Comparison of ENCODE assay signal across 11 mouse cellular contexts in the genomic region with DNA sequence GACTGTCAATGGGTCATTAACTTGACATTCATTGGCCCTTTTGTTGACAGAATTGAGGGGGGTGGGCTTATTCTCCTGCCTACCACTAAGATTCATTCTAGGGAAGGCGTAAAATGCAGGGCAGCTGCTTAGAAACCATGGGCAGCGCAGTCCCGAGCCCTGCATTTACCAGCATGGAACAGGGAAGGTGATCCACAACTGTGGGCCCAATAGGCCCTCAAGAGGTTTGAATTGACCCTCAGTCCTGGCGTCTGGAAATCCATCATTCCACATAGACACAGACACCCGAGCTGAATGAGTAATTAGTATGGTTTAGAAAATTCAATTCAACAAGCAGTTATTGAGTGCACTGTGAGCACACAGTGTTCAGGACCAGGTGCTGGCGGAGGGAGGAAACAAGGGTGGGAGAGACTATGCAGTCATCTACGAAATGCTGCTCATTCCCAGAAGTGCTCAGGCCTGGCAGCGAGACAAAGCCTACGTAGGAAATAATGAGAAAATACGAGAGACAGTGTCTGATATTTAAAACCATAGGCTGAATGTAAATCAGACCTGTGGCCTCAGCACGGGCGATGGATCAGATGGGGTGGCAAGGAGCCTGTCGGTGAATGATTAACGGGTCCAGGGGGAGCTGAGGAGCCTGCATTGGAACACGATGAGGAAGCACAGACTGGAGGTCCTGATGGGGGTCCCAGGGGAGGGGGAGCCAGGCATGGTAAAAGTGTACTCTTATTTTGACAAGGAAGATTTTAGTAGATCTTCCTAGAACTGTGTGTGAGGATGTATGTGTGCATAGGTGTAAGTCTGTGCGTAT. TPM values are rescaled to one million over a fixed set of nuclear protein-coding genes. Genes with fewer than 3 reads are reported as not detected.
DNase-seq lines count a peak whose midpoint lies in the region; ATAC-seq lines count a peak whose summit lies in the region.
"Had no signal": no experiment of that assay in that cellular context is flagged by ENCODE, and none has a peak within 500 bp of the region (broad histone marks: within the 10 kb centered on the region; RNA-seq: fewer than 3 reads in every experiment).

No protein-coding gene starts in this region.

- no peak overlapping the region for H3K4me2 ChIP-seq in embryonic facial prominence, embryonic 14.5 days (ENCODE audit: low read depth, low read length)
- no peak overlapping the region for H3K4me2 ChIP-seq in neural tube, embryonic 15.5 days
- H3K4me2 ChIP-seq in liver, embryonic 11.5 days = no peak overlapping the region

- DNase-seq in layer of hippocampus, adult 9-11 months = peak; percentile 32
- no peak for DNase-seq in layer of hippocampus, adult 11-12 months (ENCODE audit: low spot score)
- DNase-seq in embryonic facial prominence, embryonic 14.5 days (ENCODE audit: low spot score) = peak; percentile 50
- DNase-seq in layer of hippocampus, postnatal 14 days (ENCODE audit: low spot score in 2 of 2) = peak; percentile 13 to 31
- no peak for DNase-seq in cerebellum, adult 11 months
- DNase-seq in liver, embryonic 11.5 days (ENCODE audit: low spot score) = no peak
- no peak for DNase-seq in cerebellum, adult 9-11 months
- DNase-seq: cerebellum, postnatal 14 days; kidney, adult 18-20 months had no signal

- no peaks in the 10 kb centered on the region for H3K36me3 ChIP-seq in embryonic facial prominence, embryonic 14.5 days (ENCODE audit: control insufficient read depth, insufficient read depth, low read length)
- no peaks in the 10 kb centered on the region for H3K36me3 ChIP-seq in neural tube, embryonic 15.5 days
- no peaks in the 10 kb centered on the region for H3K36me3 ChIP-seq in liver, embryonic 11.5 days (ENCODE audit: control insufficient read depth, insufficient read depth, low read length)

- H3K27ac ChIP-seq in embryonic facial prominence, embryonic 14.5 days (replicated peaks; ENCODE audit: low read depth, low read length) = no peak overlapping the region
- peak overlapping the region; percentile 45 for H3K27ac ChIP-seq in neural tube, embryonic 15.5 days (replicated peaks)
- no peak overlapping the region for H3K27ac ChIP-seq in liver, embryonic 11.5 days (ENCODE audit: low read depth, low read length)

- 50% methylated on average over 16 of the region's 16 CpGs for WGBS in embryonic facial prominence, embryonic 14.5 days
- WGBS in neural tube, embryonic 15.5 days = 19% methylated on average over 16 of the region's 16 CpGs
- WGBS in liver, embryonic 11.5 days = 67% methylated on average over 16 of the region's 16 CpGs

- H3K9ac ChIP-seq in embryonic facial prominence, embryonic 14.5 days (ENCODE audit: low read depth, low read length) = no peak overlapping the region
- no peak overlapping the region for H3K9ac ChIP-seq in neural tube, embryonic 15.5 days (replicated peaks)
- H3K9ac ChIP-seq in liver, embryonic 11.5 days (ENCODE audit: low read depth, low read length) = no peak overlapping the region

- no peaks in the 10 kb centered on the region for H3K27me3 ChIP-seq in embryonic facial prominence, embryonic 14.5 days (replicated peaks; ENCODE audit: control insufficient read depth, insufficient read depth, low read length)
- H3K27me3 ChIP-seq in neural tube, embryonic 15.5 days (replicated peaks) = no peaks in the 10 kb centered on the region
- no peaks in the 10 kb centered on the region for H3K27me3 ChIP-seq in liver, embryonic 11.5 days (replicated peaks; ENCODE audit: control insufficient read depth, insufficient read depth, low read length)

- ATAC-seq in embryonic facial prominence, embryonic 14.5 days (ENCODE audit: low read depth) = peak; percentile 76; the same call in 1 of the 2 replicates
- peak; percentile 65 for ATAC-seq in neural tube, embryonic 15.5 days (ENCODE audit: low FRiP score)
- no peak for ATAC-seq in liver, embryonic 11.5 days (replicated peaks; ENCODE audit: low FRiP score)

- H3K4me1 ChIP-seq in embryonic facial prominence, embryonic 14.5 days (ENCODE audit: control insufficient read depth, insufficient read depth, low read length) = peaks cover 3% of the 10 kb centered on the region; the same call in 1 of the 2 replicates
- H3K4me1 ChIP-seq in neural tube, embryonic 15.5 days = peaks cover 23% of the 10 kb centered on the region
- H3K4me1 ChIP-seq in liver, embryonic 11.5 days (replicated peaks; ENCODE audit: control insufficient read depth, insufficient read depth, low read length) = no peaks in the 10 kb centered on the region
- H3K4me1 ChIP-seq: megakaryocyte, embryonic 14.5 days had no signal

- H3K9me3 ChIP-seq in embryonic facial prominence, embryonic 14.5 days (ENCODE audit: control insufficient read depth, low read length) = no peaks in the 10 kb centered on the region
- no peaks in the 10 kb centered on the region for H3K9me3 ChIP-seq in neural tube, embryonic 15.5 days (replicated peaks)
- H3K9me3 ChIP-seq in liver, embryonic 11.5 days (ENCODE audit: control insufficient read depth, low read length) = no peaks in the 10 kb centered on the region

- no peak overlapping the region for H3K4me3 ChIP-seq in embryonic facial prominence, embryonic 14.5 days (ENCODE audit: low read depth, low read length)
- no peak overlapping the region for H3K4me3 ChIP-seq in neural tube, embryonic 15.5 days (replicated peaks)
- H3K4me3 ChIP-seq in liver, embryonic 11.5 days (ENCODE audit: low read depth, low read length) = no peak overlapping the region
- H3K4me3 ChIP-seq: megakaryocyte, embryonic 14.5 days had no signal

RNA-seq across cellular contexts. Expression of gene Cd2, which starts 50.5 kb away (rescaled TPM):
- polyA plus RNA-seq in embryonic facial prominence, embryonic 14.5 days (2014; fragmentation: Nextera tagmentation; extraction: Ambion mirVana) = 0.41 TPM in 1 of 2 replicates, not detected in the other
- total RNA-seq in layer of hippocampus, postnatal 14 days (2021) = not detected
- polyA plus RNA-seq in neural tube, embryonic 15.5 days (2015; fragmentation: Nextera tagmentation; extraction: Ambion mirVana) = 2.9 TPM in 1 of 2 replicates, not detected in the other
- not detected in 2 replicates for polyA plus RNA-seq in liver, embryonic 11.5 days (2014; fragmentation: Nextera tagmentation; extraction: Ambion mirVana)

Comparison
In these comparisons a context has a peak if more than half of its experiments do, and no peak if none do; other contexts are left out.
1. DNase-seq: peak in layer of hippocampus, adult 9-11 months (single experiment), embryonic facial prominence, embryonic 14.5 days (single experiment) and layer of hippocampus, postnatal 14 days (2 of 2); none in layer of hippocampus, adult 11-12 months (single experiment), cerebellum, adult 11 months (single experiment), liver, embryonic 11.5 days (single experiment) and cerebellum, adult 9-11 months (single experiment).